Mouse (Mus musculus) hindbrain, embryonic 14.5 days (tissue): Measurements from ENCODE around the gene Ctu1. TPM values are rescaled to one million over a fixed set of nuclear protein-coding genes. Genes with fewer than 3 reads are reported as not detected.
"Not testable (repeated sequence)": the region's sequence is repeated elsewhere in the genome, so short reads cannot be mapped to it uniquely, and the experiment has no call there.

ENCODE experiments used
- ATAC-seq: fragments of 200-750 bp; cut with Nextera tagmentation; 2 replicates; pipeline ENCODE4 v1.8.0; 2017; ENCODE audit warnings: moderate number of reproducible peaks, mild to moderate bottlenecking, moderate TSS enrichment, moderate library complexity; ENCODE audit not compliant: low FRiP score
- DNase-seq: peaks from one replicate; pipeline ENCODE4 v3.0.0-alpha.2; 2015; ENCODE audit warnings: low spot score
- H3K27ac ChIP-seq: fragments of 300-500 bp; sonication (generic); 2 replicates; pipeline ENCODE4 v1.5.1; 2014; ENCODE audit warnings: mild to moderate bottlenecking, moderate library complexity
- H3K27me3 ChIP-seq: fragments of 300-500 bp; sonication (generic); 2 replicates; pipeline ENCODE4 v1.6.1; 2014; ENCODE audit warnings: mild to moderate bottlenecking, low read length, mixed read lengths; ENCODE audit not compliant: control insufficient read depth, insufficient read depth
- H3K36me3 ChIP-seq: fragments of 300-500 bp; sonication (generic); replicated peaks from 2 replicates; pipeline ENCODE4 v1.6.1; 2014; ENCODE audit not compliant: control insufficient read depth, insufficient read depth
- H3K4me1 ChIP-seq: fragments of 300-500 bp; sonication (generic); replicated peaks from 2 replicates; pipeline ENCODE4 v1.6.1; 2014; ENCODE audit warnings: antibody characterized with exemption, low read length, mixed read lengths; ENCODE audit not compliant: control insufficient read depth, insufficient read depth
- H3K4me2 ChIP-seq: fragments of 300-500 bp; sonication (generic); replicated peaks from 2 replicates; pipeline ENCODE4 v1.6.1; 2014; ENCODE audit warnings: mild to moderate bottlenecking, moderate library complexity
- H3K4me3 ChIP-seq: fragments of 300-500 bp; sonication (generic); replicated peaks from 2 replicates; pipeline ENCODE4 v1.5.1; 2014; ENCODE audit warnings: mild to moderate bottlenecking, low read length
- H3K9ac ChIP-seq: fragments of 300-500 bp; sonication (generic); 2 replicates; pipeline ENCODE4 v1.6.1; 2014
- H3K9me3 ChIP-seq: fragments of 300-500 bp; sonication (generic); 2 replicates; pipeline ENCODE4 v1.6.1; 2016; ENCODE audit warnings: low read length; ENCODE audit not compliant: control insufficient read depth
- WGBS: fragments of 180-500 bp; shearing (Covaris S2); extraction: QIAGEN DNeasy Blood & Tissue Kit; methylation state at CpG from one replicate; pipeline ENCODE4 v1.1.7; 2014; 5-methylcytosine and 5-hydroxymethylcytosine counted together
- polyA plus RNA-seq: library from polyadenylated mRNA; unstranded; fragments of >200 nt; fragmentation: Nextera tagmentation; extraction: Ambion mirVana; gene quantifications from 2 replicates; pipeline ENCODE4 v1.2.1, GENCODE M21; 2014

Ctu1 gene
- polyA plus RNA-seq, 1 experiment from 2014 or later: 14.6 TPM

DNA sequence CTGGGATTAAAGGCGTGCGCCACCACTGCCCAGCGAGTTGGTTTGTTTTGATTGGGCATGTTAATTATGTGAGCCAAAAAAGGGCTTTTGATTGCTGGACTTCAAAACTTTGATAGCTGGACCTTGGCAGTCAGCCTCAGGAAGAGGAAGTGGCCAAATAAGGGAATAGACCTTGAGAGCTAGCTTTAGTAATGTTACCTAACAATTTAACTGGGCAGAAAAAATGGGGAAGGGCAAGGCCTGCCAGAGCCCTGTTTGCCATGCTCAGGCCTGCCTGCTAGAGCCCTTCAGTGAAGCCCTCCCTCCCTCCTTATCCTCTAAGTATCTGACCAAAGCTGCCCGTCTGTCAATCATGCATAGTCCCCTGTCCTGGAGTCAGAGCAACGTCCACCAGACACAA, 29.2 kb upstream of the Ctu1 start:
- no peak overlapping the region for H3K4me3 ChIP-seq
- H3K9ac ChIP-seq: no peak overlapping the region
- H3K9me3 ChIP-seq: no peaks in the 10 kb centered on the region
- no peak overlapping the region for H3K4me2 ChIP-seq
- 84% methylated on average over 5 of the region's 5 CpGs for WGBS
- no peaks in the 10 kb centered on the region for H3K36me3 ChIP-seq
- H3K4me1 ChIP-seq: no peaks in the 10 kb centered on the region
- no peaks in the 10 kb centered on the region for H3K27me3 ChIP-seq
- DNase-seq: no peak
- no peak overlapping the region for H3K27ac ChIP-seq
- no peak for ATAC-seq

DNA sequence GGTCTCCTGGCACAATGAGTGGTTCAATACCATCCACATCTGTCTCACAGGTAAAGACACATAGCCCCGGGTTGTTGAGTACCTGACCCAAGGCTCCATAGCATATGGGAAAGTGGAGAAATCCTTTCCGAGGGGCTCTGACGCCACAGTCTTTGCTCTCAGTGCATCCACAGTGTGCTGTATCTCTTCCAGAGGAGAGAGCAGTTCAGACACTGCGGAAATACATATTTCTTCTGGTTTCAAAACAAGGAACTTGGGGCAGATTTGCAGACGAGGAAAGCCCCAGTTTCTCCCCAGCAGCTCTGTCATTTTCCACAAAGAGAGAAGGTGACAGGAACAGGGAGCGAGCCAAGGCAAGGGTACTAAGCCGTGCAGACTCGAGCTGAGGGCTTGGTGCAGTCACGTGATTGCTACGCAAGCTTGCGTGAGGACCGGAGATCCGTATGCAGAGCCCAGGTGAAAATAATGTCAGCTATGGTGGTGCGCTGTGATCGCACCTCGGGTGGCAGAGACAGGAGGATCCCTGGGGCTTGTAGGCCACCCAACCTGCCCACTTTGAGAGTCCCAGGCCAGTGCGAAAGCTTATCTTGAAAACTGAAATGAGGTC, 28.7 kb upstream of the Ctu1 start:
- no peaks in the 10 kb centered on the region for H3K9me3 ChIP-seq
- no peaks in the 10 kb centered on the region for H3K36me3 ChIP-seq
- H3K27ac ChIP-seq: no peak overlapping the region
- H3K27me3 ChIP-seq: no peaks in the 10 kb centered on the region
- no peak overlapping the region for H3K9ac ChIP-seq
- ATAC-seq: no peak
- no peak for DNase-seq
- WGBS: 85% methylated on average over 17 of the region's 17 CpGs
- H3K4me2 ChIP-seq: no peak overlapping the region
- no peak overlapping the region for H3K4me3 ChIP-seq
- no peaks in the 10 kb centered on the region for H3K4me1 ChIP-seq

DNA sequence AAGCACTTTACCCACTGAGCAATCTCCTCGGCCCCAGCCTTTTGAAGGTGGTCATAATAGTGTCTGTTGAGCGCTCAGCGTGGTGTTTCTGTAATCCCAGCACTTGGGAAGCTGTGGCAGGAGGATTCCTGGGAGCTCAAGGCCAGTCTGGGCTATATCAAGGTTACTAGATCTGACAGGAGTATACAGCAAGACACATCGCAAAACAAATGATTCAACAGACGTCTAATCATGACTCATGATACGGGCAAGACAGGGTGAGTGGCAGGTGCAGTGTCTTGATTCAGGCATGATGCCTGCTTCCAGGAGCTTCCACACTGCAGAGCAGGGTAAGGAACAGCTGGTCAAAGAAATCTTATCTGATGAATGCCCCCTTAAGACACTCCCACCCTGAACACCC, 19.1 kb upstream of the Ctu1 start:
- no peaks in the 10 kb centered on the region for H3K9me3 ChIP-seq
- H3K36me3 ChIP-seq: no peaks in the 10 kb centered on the region
- no peak overlapping the region for H3K4me2 ChIP-seq
- DNase-seq (no peak), ATAC-seq (no peak)
- H3K4me1 ChIP-seq: no peaks in the 10 kb centered on the region
- H3K4me3 ChIP-seq: no peak overlapping the region
- WGBS: 87% methylated on average over 6 of the region's 6 CpGs
- H3K27ac ChIP-seq: no peak overlapping the region
- H3K27me3 ChIP-seq: no peaks in the 10 kb centered on the region
- H3K9ac ChIP-seq: no peak overlapping the region

DNA sequence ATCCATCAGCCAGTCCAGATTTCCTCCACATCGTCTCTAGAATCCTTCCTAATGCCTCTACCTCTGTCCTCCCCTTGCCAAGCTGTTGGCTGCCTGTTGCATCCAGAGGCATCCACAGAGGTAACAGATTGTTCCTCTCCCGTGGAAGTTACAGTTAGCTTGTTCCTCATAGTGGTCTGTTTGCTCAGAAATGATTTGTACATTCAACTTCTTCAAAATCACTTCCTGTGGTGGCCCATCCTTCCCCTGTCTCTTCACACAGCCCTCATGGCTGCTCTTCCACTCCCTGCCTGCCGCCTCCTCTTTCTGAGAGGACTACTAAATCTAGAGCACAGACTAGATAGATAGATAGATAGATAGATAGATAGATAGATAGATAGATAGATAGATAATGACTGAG, 17.3 kb upstream of the Ctu1 start:
- ATAC-seq: no peak
- no peaks in the 10 kb centered on the region for H3K27me3 ChIP-seq
- WGBS: 83% methylated on average over 3 of the region's 3 CpGs
- H3K36me3 ChIP-seq: no peaks in the 10 kb centered on the region
- H3K4me1 ChIP-seq: no peaks in the 10 kb centered on the region
- no peak for DNase-seq
- no peaks in the 10 kb centered on the region for H3K9me3 ChIP-seq
- no peak overlapping the region for H3K27ac ChIP-seq
- H3K9ac ChIP-seq: no peak overlapping the region
- H3K4me2 ChIP-seq: no peak overlapping the region
- no peak overlapping the region for H3K4me3 ChIP-seq

DNA sequence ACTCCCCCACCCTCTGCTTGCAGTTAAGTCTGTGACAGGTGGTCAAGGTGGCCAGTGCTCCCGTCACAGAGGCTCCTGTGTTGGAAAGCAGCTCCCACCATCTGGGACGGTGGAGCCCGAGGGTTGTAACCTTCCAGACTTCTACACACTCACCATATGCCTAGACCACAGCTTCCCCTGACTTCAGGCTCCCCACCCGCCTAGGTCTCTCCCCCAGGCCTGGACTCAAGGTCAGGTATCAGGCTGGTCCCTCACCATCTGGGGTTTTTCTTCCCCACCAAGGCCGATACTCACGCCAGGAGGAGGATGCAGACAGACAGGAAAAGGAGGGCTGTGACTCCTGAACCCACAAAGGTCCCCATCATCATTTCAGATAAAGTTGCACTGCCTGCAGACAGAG, 15.6 kb upstream of the Ctu1 start:
- WGBS: 83% methylated on average over 6 of the region's 6 CpGs
- ATAC-seq: no peak
- no peaks in the 10 kb centered on the region for H3K9me3 ChIP-seq

DNA sequence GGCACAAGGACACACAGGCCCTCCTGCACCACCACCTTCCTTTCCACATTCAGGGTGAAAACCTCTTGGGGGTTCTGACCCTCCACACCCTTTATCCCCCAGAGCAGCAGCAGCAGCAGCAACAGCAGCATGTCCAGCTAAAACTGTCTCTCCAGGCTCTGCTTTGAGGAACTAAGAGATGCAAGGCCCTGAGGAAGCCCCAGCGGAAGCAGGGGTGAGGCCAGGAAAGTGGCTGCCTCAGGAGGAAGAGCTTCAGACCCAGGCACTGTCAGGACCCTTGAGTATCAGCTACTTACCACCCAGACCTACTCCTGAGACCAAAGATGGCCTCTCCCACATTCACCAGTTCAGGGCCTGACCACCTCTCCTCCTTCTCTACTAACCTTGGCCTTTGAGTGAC, 11.8 kb upstream of the Ctu1 start, which contains the start of gene Siglece:
Siglece (minus strand) TSS at position 160 of the 400 bp plus-strand sequence.
- 69% methylated on average over 1 of the region's 1 CpGs for WGBS
- Histone ChIP-seq H3K9ac (no peak within 1 kb of the TSS), H3K4me1 (no peaks in the 10 kb centered on the region), H3K4me2 (no peak within 1 kb of the TSS), H3K27ac (no peak within 1 kb of the TSS), H3K27me3 (no peaks in the 10 kb centered on the region), H3K9me3 (no peaks in the 10 kb centered on the region), H3K4me3 (no peak within 1 kb of the TSS), H3K36me3 (no peaks in the 10 kb centered on the region)
- no peak for DNase-seq
- no peak for ATAC-seq

More for the DNA sequence above, 15.6 kb upstream of the Ctu1 start:
- H3K27me3 ChIP-seq: no peaks in the 10 kb centered on the region
- no peak overlapping the region for H3K4me3 ChIP-seq
- no peak overlapping the region for H3K27ac ChIP-seq
- no peaks in the 10 kb centered on the region for H3K36me3 ChIP-seq
- H3K4me1 ChIP-seq: no peaks in the 10 kb centered on the region
- no peak for DNase-seq
- no peak overlapping the region for H3K4me2 ChIP-seq
- H3K9ac ChIP-seq: no peak overlapping the region

DNA sequence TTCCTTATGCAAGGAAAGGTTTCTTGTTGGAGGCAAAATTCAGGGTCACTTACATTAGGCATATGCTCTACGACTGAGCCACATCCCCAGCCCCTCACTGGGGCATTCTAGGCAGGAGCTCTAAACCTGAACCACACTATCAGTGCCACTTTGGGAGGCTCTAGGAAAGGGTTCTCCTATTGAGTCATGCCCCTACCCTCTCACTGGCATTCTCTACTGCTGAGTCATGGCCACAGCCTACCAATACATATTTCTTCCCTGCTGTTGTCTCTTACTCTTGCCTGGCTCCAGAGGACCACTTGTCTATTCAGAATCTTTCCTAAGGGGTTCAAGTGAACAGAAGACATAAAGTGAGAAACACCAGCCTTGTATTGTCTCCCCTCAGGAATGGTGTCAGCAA, 9.0 kb upstream of the Ctu1 start:
- Histone ChIP-seq H3K36me3 (no peaks in the 10 kb centered on the region), H3K9ac (no peak overlapping the region), H3K4me1 (no peaks in the 10 kb centered on the region), H3K9me3 (no peaks in the 10 kb centered on the region), H3K27me3 (no peaks in the 10 kb centered on the region), H3K27ac (no peak overlapping the region), H3K4me2 (no peak overlapping the region), H3K4me3 (no peak overlapping the region)
- WGBS: 97% methylated on average over 1 of the region's 1 CpGs
- DNase-seq: no peak
- ATAC-seq: no peak

DNA sequence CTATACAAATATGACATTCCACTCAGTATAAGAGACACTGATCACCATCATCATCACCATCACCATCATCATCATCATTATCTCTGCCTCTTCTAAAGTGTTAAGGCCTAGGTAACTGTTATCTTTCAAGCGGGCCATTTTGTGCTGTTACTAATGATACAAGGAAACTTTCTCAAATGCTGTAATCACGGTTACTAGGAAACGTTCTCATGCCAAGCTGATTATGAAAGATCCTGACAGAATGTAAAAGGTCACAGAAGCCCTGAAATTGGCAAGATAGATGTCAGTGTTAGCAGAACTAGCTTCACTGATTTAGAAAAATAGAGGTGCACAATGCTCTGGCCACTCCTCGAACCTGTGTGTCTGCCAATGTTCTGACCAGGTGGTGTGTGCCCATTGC, 4.6 kb upstream of the Ctu1 start:
- not testable (repeated sequence) for DNase-seq, H3K9ac ChIP-seq, ATAC-seq, H3K4me2 ChIP-seq, H3K4me3 ChIP-seq, H3K27me3 ChIP-seq, H3K4me1 ChIP-seq, H3K27ac ChIP-seq, H3K9me3 ChIP-seq, H3K36me3 ChIP-seq
- 82% methylated on average over 4 of the region's 4 CpGs for WGBS

DNA sequence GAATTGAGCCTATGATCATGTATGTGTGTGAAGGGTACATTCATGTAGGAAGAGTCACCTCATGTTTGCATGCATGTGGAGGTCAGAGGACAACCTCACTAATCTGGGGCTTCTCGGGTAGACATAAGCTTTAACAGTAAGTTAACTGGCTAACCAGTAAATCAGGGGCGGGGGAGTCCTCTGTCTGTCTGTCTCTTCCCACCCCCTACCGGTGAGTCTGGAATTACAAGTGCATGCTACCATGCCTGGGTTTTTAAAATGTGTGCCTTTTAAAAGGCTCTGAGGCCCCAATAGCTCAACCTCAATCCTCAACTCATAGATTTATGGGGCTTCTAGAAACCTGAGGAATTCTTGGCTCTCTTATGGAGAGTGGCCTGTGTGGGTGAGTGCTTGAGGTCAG, 3.2 kb upstream of the Ctu1 start:
- DNase-seq (no peak), ATAC-seq (no peak)
- Histone ChIP-seq H3K9me3 (no peaks in the 10 kb centered on the region), H3K4me1 (peaks cover 8% of the 10 kb centered on the region), H3K4me3 (no peak overlapping the region), H3K27me3 (no peaks in the 10 kb centered on the region), H3K9ac (no peak overlapping the region), H3K4me2 (no peak overlapping the region), H3K27ac (no peak overlapping the region), H3K36me3 (no peaks in the 10 kb centered on the region)
- WGBS: 23% methylated on average over 3 of the region's 3 CpGs
